Mouse (Mus musculus): Measurements from ENCODE around the gene Nr6a1.

- TF ChIP-seq GATA2 (IDR thresholded peaks at IDR 0.05; ENCODE audit: borderline replicate concordance, low read depth, low read length) (no peak), CTCF (IDR thresholded peaks at IDR 0.05; ENCODE audit: low read depth, low read length) (no peak), GATA1 (IDR thresholded peaks at IDR 0.05; ENCODE audit: borderline replicate concordance, low read length) (no peak)
These were observed 213.2 kb downstream of the Nr6a1 start, which contains the start of gene Nr5a1 for GRCm38 (mm10) chr2:38714324-38714723.
